Mouse (Mus musculus): ENCODE data around the gene Isg20. TPM values are rescaled to one million over a fixed set of nuclear protein-coding genes. Genes with fewer than 3 reads are reported as not detected.

The Isg20 gene
- total RNA-seq (2014; rRNA removed) (1.2 and 4.9 TPM in 2 replicates), polyA plus RNA-seq (2015; fragmentation: Nextera tagmentation; extraction: Ambion mirVana) (0.57 and 1.4 TPM in 2 replicates)

- 47% methylated on average over 5 of the region's 5 CpGs for WGBS
- Histone ChIP-seq H3K36me3 (ENCODE audit: insufficient read depth, low read length) (no peaks in the 10 kb centered on the region), H3K27ac (ENCODE audit: low read depth, low read length) (no peak within 1 kb of the TSS), H3K4me3 (ENCODE audit: low read depth, low read length) (peak within 1 kb of the TSS; percentile 16), H3K27me3 (ENCODE audit: insufficient read depth, low read length) (no peaks in the 10 kb centered on the region), H3K9me3 (ENCODE audit: low read length) (no peaks in the 10 kb centered on the region), H3K4me1 (ENCODE audit: insufficient read depth, low read length) (0 out of 2 replicates have a peak, but pooled peaks cover 3% of the 10 kb centered on the region), H3K9ac (replicated peaks; ENCODE audit: low read length, poor library complexity, severe bottlenecking) (peak within 1 kb of the TSS; percentile 13; the same call in 1 of the 2 replicates), H3K4me2 (ENCODE audit: low read depth, low read length, poor library complexity, severe bottlenecking) (peak within 1 kb of the TSS; percentile 46)
- DNase-seq (ENCODE audit: low spot score), result no peak
- ATAC-seq (ENCODE audit: low FRiP score), result no peak
- no peak for TF ChIP-seq CTCF (IDR thresholded peaks at IDR 0.05)
These were observed at the start of gene Isg20 for GRCm38 (mm10) chr7:78912974-78913474. Isg20 (plus strand) TSS chr7:78913424.

GRCm38 (mm10) chr7:78863796-78864445 lies 49.3 kb upstream of the Isg20 start:
- no peaks in the 10 kb centered on the region for H3K9me3 ChIP-seq (ENCODE audit: low read length)
- H3K9ac ChIP-seq (replicated peaks; ENCODE audit: low read length, poor library complexity, severe bottlenecking), result no peak overlapping the region
- ATAC-seq (ENCODE audit: low FRiP score) (no peak), DNase-seq (ENCODE audit: low spot score) (no peak)
- H3K4me1 ChIP-seq (ENCODE audit: insufficient read depth, low read length), result peaks cover 4% of the 10 kb centered on the region; the same call in 1 of the 2 replicates
- no peak overlapping the region for H3K4me2 ChIP-seq (ENCODE audit: low read depth, low read length, poor library complexity, severe bottlenecking)
- no peaks in the 10 kb centered on the region for H3K27me3 ChIP-seq (ENCODE audit: insufficient read depth, low read length)
- 76% methylated on average over 7 of the region's 7 CpGs for WGBS
- no peaks in the 10 kb centered on the region for H3K36me3 ChIP-seq (ENCODE audit: insufficient read depth, low read length)
- no peak overlapping the region for H3K27ac ChIP-seq (ENCODE audit: low read depth, low read length)
- no peak for TF ChIP-seq CTCF (IDR thresholded peaks at IDR 0.05)
- H3K4me3 ChIP-seq (ENCODE audit: low read depth, low read length), result no peak overlapping the region

GRCm38 (mm10) chr7:78864446-78864802 lies 48.8 kb upstream of the Isg20 start:
- H3K4me2 ChIP-seq (ENCODE audit: low read depth, low read length, poor library complexity, severe bottlenecking), result no peak overlapping the region
- no peak overlapping the region for H3K9ac ChIP-seq (replicated peaks; ENCODE audit: low read length, poor library complexity, severe bottlenecking)
- no peaks in the 10 kb centered on the region for H3K9me3 ChIP-seq (ENCODE audit: low read length)
- no peaks in the 10 kb centered on the region for H3K36me3 ChIP-seq (ENCODE audit: insufficient read depth, low read length)
- H3K4me1 ChIP-seq (ENCODE audit: insufficient read depth, low read length), result peaks cover 4% of the 10 kb centered on the region; the same call in 1 of the 2 replicates
- DNase-seq (ENCODE audit: low spot score) (no peak), ATAC-seq (ENCODE audit: low FRiP score) (no peak)
- no peak overlapping the region for H3K4me3 ChIP-seq (ENCODE audit: low read depth, low read length)
- no peak for TF ChIP-seq CTCF (IDR thresholded peaks at IDR 0.05)
- H3K27ac ChIP-seq (ENCODE audit: low read depth, low read length), result no peak overlapping the region
- 82% methylated on average over 4 of the region's 4 CpGs for WGBS
- H3K27me3 ChIP-seq (ENCODE audit: insufficient read depth, low read length), result no peaks in the 10 kb centered on the region

GRCm38 (mm10) chr7:78865212-78865949 lies 47.8 kb upstream of the Isg20 start:
- Histone ChIP-seq H3K4me2 (ENCODE audit: low read depth, low read length, poor library complexity, severe bottlenecking) (no peak overlapping the region), H3K9ac (replicated peaks; ENCODE audit: low read length, poor library complexity, severe bottlenecking) (no peak overlapping the region), H3K36me3 (ENCODE audit: insufficient read depth, low read length) (no peaks in the 10 kb centered on the region), H3K9me3 (ENCODE audit: low read length) (no peaks in the 10 kb centered on the region), H3K4me3 (ENCODE audit: low read depth, low read length) (no peak overlapping the region), H3K27ac (ENCODE audit: low read depth, low read length) (no peak overlapping the region), H3K4me1 (ENCODE audit: insufficient read depth, low read length) (peaks cover 4% of the 10 kb centered on the region; the same call in 1 of the 2 replicates), H3K27me3 (ENCODE audit: insufficient read depth, low read length) (no peaks in the 10 kb centered on the region)
- TF ChIP-seq CTCF (IDR thresholded peaks at IDR 0.05), result no peak
- DNase-seq (ENCODE audit: low spot score), result no peak
- no peak for ATAC-seq (ENCODE audit: low FRiP score)
- 72% methylated on average over 12 of the region's 12 CpGs for whole genome bisulfite sequencing

- no peak for DNase-seq (ENCODE audit: low spot score)
- no peak for TF ChIP-seq CTCF (IDR thresholded peaks at IDR 0.05)
- H3K27me3 ChIP-seq (ENCODE audit: insufficient read depth, low read length), result no peaks in the 10 kb centered on the region
These were observed 44.5 kb upstream of the Isg20 start for GRCm38 (mm10) chr7:78868731-78869130.

GRCm38 (mm10) chr7:78872366-78872765 lies 40.9 kb upstream of the Isg20 start:
- no peak for TF ChIP-seq CTCF (IDR thresholded peaks at IDR 0.05)
- Histone ChIP-seq H3K27me3 (ENCODE audit: insufficient read depth, low read length) (no peaks in the 10 kb centered on the region), H3K9me3 (ENCODE audit: low read length) (no peaks in the 10 kb centered on the region), H3K27ac (ENCODE audit: low read depth, low read length) (no peak overlapping the region), H3K9ac (replicated peaks; ENCODE audit: low read length, poor library complexity, severe bottlenecking) (no peak overlapping the region), H3K4me3 (ENCODE audit: low read depth, low read length) (no peak overlapping the region), H3K36me3 (ENCODE audit: insufficient read depth, low read length) (no peaks in the 10 kb centered on the region), H3K4me1 (ENCODE audit: insufficient read depth, low read length) (peaks cover under 1% of the 10 kb centered on the region; the same call in 1 of the 2 replicates), H3K4me2 (ENCODE audit: low read depth, low read length, poor library complexity, severe bottlenecking) (no peak overlapping the region)
- WGBS, result 83% methylated on average over 6 of the region's 6 CpGs
- ATAC-seq (ENCODE audit: low FRiP score) (no peak), DNase-seq (ENCODE audit: low spot score) (no peak)

More at GRCm38 (mm10) chr7:78868731-78869130, 44.5 kb upstream of the Isg20 start:
- Histone ChIP-seq H3K4me3 (ENCODE audit: low read depth, low read length) (no peak overlapping the region), H3K9me3 (ENCODE audit: low read length) (no peaks in the 10 kb centered on the region), H3K4me2 (ENCODE audit: low read depth, low read length, poor library complexity, severe bottlenecking) (no peak overlapping the region), H3K9ac (replicated peaks; ENCODE audit: low read length, poor library complexity, severe bottlenecking) (no peak overlapping the region), H3K36me3 (ENCODE audit: insufficient read depth, low read length) (no peaks in the 10 kb centered on the region), H3K4me1 (ENCODE audit: insufficient read depth, low read length) (peaks cover 4% of the 10 kb centered on the region; the same call in 1 of the 2 replicates), H3K27ac (ENCODE audit: low read depth, low read length) (no peak overlapping the region)
- ATAC-seq (ENCODE audit: low FRiP score), result no peak
- 72% methylated on average over 5 of the region's 5 CpGs for WGBS
